Mouse (Mus musculus) cerebellum, adult 2 months (tissue): ENCODE measurements around the gene Usp6nl.

ENCODE experiments used
- CTCF ChIP-seq: fragments of 200-500 bp; IDR thresholded peaks from 2 replicates; pipeline ENCODE4 v1.5.1; 2011; ENCODE audit warnings: low read depth, mild to moderate bottlenecking, control low read depth, low read length, moderate library complexity, borderline replicate concordance; ENCODE audit not compliant: insufficient read depth
- POLR2A ChIP-seq: fragments of 200-500 bp; IDR thresholded peaks from 2 replicates; pipeline ENCODE4 v1.6.1; 2011; ENCODE audit warnings: low read length, control low read depth, borderline replicate concordance; ENCODE audit not compliant: insufficient read depth

DNA sequence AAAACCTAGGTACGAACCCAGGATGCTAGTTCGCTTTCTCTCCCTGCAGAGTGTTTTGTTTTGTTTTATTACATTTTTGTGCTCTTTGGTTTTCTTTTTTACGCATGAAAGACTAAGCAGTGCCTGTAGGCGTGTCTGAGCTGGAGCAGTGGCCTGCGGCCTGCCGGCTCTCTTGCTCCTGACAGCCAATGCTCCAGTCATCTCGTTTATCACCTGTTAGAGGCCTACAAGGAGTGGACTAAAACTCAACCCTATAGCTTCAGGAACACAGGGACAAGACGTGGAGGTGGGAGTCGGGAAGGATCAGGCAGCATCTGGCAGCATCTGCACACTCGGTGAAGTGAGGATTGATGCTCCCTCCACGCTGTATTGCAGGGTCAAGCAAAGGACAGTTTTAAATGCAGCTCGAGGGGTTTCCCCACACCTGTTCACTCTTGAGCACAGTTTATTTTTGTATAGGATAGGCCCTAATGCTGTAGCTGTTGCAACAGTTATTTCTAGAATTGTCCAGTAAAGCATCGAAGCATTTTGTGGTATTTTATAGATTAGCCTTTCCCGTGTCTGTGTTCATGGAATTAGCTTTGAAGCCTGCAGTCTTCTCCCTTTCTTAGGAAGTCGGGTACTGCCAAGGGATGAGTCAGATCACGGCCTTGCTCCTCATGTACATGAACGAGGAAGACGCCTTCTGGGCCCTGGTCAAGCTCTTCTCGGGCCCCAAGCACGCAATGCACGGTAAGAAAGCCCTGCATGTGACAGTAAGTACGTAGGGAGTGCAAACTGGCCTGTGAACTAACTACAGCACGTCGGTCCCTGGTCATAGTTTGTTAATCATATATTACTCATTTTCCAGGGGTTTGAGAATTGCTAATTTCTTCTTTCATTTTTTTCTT, 101.4 kb downstream of the Usp6nl start:
- TF ChIP-seq CTCF (no peak), POLR2A (no peak)
